Mouse (Mus musculus) skeletal muscle tissue, adult 2 months (tissue): ENCODE measurements around the gene 4930412O13Rik.

Source experiments
- DNase-seq: peaks from one replicate; pipeline ENCODE4 v3.0.0-alpha.2; 2012; ENCODE audit warnings: low read depth, low spot score

The 4930412O13Rik gene

DNA sequence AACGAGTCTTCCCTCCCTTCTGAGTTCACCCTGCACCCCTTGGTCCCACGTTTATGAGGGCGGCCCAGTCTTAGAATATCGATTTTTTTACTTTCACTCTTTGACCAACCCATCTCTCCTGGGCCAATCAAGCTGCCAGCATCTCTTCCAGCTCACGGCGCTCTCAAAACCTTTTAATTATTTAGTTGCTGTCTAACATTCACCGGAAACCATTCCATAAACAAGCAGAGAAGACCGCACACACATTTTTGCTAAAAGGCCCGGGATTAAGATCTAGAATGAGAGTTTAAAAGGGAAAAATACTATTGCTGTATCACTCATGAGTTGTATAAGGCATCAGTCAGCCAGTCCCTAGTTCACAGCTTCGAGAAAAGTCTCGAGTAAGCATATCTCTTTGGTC, 781 bp upstream of the 4930412O13Rik start:
- no peak for DNase-seq

DNA sequence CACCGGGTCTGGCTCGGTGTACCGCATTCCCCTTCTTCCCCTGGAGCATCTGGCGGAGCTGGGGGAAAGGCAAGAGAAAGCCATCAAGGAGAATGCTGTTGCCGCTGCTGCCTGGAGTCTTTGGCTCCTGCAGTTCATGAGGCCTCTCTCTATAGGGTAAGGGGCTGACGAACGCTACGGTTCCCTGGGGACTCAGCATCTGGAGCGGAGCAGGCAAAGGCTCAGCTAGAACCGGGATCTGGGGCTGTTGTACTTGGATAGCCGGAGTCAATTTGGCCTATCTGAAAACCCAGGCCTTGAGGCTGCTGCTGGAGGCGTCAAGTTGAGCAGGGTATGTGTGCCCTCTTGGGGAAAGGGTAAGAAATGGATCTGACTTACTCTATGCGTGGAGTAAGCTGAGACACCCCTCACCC, 565 bp downstream of the 4930412O13Rik start:
- DNase-seq = no peak

DNA sequence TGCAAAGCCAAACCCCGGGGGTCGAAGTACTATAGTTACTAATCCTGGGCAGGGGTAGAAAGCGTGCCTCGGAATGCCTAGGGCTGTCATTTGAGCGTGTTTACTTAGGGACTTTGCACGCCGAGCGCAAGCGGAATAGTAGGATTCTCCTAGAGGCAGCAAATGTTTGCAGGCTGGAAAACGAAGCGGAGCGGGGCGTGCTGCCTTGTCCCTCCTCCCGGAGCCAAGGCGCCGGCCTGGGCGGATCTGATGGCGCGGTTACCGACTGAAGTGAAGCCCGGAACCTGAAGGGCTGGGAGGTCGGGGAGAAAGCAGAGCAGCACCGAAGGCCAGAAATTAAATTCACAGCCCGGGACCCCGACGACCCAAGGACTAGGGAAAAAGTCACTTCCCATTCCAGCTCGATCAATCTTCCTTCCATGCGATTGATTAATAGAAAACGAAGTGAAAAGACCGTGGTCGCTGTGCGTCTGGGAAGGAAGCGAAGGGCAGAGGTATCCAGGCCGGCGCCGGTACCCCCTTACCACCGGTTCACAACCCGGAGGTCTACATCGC, 1.4 kb downstream of the 4930412O13Rik start:
- no peak for DNase-seq

DNA sequence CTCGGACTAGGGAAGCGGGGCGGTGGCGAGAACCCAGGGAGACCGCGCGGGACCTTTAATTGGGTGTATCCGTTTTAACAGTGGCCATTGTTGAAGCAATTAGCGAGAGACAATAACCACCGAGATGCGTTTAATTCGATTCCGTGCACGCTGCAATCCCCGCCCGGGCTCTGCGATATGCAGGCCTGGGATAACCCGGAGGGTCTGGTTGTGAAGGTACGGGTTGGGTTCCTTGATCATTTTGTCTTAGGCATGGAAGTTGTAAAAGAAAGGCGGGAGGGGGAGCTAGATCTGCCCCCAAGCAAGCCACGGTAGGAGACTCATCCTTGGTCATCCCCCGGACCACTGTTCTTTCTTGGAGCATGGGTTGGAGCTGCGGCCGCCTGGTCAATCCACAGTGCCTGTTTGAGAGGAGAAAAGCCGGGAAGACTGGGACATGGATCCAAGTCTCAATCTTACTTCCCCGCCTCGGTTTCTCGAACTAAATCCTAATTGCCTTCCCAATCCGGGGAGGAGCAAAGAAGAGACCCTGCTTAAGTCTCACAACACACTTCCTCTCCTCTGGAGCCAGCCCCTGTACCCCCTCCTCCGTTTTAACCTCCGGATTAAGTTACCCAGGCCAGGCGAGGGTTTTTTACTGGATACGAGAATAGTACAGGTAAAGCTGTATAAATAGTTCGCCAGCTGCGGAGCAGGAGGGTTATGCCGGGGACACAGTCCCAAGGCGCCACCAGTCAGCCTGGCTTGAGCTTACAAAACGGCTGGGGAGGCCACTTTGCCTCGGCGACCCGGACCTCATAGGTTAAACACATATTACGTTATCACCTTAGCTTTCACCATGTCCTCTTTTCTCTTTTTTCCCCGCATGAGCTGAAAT, 2.1 kb downstream of the 4930412O13Rik start:
- no peak for DNase-seq

DNA sequence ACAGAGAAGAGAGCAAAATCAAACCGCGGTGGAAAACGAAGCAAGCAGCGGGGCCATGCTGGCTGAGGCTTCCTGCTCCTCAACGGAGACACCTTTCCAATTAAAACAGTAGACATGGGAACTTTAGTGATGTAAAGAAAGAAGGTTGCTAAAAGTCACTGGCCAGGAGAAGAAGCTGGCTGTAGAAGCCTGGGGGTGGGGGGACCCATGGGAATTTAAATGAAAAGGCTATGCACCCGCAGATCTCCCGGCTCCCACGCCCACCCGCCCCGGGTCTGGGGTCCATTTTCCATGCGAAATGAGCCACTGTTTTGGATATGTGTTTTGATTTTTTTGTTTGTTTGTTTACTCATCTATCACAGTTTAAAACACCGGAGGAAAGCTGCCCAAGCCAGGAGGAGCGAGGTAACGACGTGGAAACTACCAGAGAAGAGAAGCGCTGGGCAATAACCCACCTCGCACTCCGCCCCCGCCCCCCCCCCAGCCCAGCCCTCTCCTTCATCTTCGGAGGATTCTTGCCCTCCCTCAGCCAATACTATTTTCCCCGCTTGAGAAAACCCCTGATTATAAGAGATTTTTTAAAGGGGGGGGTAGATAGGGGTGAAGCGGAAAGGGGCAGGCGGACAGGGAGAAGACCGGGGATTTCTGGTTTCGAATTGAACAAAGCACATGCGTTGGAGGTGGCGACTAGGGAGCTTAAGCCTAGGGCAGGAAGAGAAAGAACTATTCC, 2.9 kb downstream of the 4930412O13Rik start:
- no peak for DNase-seq

DNA sequence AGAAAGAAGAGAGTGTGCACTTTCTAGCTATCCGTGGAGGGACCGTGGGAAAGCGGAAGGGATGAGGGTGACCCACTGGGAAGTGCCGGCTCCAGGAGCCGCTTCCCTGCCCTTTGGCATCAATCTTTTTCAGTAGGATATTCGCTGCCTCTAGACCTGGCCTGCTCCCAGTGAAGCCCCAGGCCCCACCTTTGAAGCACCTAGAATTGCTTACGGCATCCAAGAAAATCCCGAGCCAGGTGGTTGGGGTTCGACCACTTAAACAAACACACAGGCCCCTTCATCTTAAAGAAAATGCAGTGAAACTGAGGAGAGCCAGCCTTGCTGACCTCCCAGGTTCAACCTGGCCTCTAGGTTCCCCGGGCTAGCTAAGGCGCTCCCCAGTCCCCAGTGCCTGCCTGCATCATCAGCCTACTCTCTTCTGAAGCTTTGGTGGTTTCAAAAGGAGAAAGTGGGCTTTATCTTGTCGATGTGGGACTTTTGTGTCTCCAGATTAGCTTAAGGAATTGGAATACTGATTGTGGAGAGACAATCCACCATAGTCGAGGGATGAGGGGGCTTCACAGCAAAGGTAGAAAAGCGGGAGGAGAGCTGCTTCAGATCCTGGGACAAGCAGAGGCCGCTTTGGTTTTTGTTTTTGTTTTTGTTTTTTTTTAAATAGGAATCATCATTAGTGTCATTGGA, 3.6 kb downstream of the 4930412O13Rik start:
- DNase-seq = no peak

DNA sequence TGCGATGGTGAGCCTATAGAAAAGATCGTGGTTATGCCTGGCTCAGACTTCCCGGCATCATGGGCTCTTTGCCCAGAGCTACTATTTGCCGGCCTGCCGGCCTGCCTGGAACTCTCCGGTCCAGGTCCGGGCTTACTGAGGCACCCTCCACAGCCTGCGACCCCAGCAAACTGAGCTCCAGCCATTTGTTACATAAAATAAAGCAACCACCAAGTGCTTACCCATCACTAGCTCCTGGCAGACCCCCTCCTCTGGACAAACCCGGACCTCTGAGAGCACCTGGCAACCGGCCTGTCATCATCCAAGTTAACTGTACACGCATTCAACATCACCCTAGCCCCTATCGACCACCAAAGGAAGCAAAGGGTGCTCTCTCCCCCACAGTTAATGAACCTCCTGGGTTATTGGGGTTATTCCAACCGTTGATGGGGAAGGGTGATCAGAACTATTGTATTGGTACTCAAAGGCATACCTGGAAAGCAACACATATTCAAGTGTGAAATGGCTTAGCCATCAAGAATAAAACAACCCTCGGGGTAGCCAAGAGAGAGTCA, 4.2 kb downstream of the 4930412O13Rik start:
- DNase-seq = no peak

DNA sequence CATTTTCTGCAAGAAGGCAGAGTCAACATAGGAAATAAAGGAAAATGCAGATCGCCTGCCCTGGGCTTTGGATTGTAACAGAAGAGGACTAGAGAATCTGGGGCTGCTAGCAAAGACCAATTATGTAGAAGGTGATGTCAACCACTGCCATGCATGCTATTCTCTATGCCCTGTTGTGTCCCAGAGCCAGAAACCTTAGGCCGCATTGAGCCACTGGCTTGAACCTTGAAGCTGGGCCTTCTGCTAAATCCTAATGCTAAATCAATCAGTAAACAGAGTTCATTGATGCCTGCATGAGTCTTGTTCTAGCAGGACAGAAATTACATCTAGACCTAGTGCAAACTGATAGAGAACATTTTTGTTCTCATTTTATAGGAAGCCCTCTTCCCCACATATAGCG, 5.0 kb downstream of the 4930412O13Rik start:
- no peak for DNase-seq

DNA sequence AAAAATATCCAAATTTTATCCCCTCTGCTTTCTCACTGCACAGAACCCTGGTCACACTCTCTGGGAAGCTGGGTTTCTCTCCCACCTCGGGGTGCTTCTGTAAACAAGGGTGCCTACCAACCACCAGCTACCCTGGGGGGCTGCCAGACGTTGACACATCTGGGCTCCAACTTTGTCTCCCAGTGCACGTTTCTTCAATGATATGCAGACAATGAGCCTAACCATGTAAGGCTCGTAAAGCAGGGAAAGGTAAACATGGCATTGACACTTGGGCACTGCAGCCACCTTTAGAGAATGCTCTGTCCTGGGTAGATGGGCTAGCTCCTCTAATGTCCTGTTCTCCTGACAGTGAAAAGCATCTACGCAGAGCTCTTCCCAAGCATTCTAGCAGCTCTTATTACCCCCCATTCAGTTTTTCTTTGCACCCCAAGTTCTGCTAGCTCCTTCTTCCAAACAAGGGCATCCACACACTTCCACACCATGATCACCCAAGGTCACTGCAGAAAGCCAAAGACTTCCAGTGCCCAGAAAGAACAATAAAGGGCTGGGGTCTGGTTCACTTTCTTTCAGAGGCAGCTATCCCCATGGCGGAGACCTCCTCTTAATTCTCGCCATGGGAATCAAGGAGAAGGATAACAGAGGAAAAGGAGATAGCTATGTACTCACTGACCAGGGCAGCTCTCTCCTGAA, 6.0 kb downstream of the 4930412O13Rik start:
- DNase-seq = no peak

DNA sequence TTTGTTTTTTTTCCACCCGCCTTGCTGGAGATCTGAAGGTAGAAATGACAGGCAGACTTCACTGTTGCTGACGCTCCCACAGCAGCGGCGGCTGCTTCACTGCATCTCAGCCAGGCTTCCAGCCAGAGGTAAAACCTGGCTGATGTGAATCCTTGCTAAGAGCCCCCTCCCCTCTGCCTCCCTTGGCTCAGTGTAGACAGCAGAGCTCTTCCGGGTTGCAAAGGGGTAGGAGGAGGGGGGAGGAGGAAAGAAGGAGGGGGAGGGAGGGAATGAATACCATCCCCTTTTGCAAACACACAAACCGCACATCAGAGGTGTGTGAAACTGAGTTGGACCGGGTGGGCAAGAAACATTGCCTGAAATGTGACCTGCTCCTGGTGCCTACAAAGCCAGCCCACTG, 6.6 kb downstream of the 4930412O13Rik start:
- no peak for DNase-seq

DNA sequence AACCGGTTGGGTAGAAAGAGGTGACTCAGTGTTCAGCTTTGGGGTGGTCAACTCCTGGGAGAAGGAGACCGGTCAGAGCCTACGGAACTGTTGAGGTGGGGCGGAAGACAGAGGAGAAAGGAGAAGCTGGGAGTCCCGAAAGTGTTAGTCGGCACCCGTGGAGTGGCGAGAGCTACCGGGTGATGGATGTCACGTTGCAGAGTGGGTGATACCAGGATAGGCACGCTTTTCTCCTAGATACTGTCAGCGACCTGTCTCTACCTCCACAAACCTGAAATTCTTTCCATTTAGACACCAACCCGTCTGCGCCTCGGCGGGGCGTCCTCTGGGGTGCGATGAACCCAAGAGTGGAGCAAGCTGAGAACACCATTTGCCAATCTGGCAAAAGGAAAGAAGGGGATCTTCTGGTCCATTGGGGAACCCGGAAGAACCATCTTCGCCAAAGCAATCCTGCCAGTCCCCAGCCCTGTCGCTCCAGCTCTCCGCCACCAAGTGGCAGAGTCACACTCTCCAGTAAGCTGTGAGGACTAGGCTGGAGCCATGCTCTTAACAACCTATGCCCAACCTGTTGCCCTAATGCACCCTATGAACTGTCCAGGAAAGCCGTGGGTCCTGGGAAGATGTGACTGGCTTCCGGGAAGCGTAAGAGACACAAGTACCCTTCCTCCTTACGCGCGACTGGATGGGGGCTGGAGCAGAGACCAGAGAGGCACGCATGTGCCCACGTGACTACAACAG, 8.0 kb downstream of the 4930412O13Rik start, which contains the start of gene 9230102O04Rik:
9230102O04Rik (minus strand) TSS at position 628 of the 738 bp plus-strand sequence.
- DNase-seq = no peak

DNA sequence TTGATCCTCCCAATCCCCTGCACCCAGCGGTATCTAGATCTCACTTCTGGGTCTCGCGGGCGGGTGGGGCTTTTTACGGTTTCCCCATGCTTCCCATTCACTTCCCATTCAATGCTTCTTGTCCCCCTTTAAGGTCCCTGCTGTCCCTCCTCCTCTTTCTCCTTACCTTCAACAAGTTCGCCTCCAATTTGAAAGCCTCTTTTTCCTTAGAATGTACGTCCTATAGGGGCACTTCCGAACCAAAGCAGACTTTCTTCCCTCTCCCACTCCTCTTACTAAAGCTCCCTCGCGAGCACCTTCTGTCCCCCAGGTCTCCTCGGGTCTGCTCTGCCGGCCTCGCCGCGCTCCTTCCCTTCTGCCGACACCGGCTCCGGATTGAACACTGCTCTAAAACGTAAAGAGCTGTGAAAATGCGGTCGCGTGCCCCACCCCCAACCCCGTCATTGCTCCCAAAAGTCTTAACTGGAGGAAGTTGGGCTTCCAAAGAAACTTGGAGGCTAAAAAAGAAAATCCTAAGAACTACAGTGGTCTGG, 8.7 kb downstream of the 4930412O13Rik start, which contains the start of gene Gata3:
Gata3 (minus strand) TSS at position 384 of the 533 bp plus-strand sequence.
- DNase-seq = no peak

DNA sequence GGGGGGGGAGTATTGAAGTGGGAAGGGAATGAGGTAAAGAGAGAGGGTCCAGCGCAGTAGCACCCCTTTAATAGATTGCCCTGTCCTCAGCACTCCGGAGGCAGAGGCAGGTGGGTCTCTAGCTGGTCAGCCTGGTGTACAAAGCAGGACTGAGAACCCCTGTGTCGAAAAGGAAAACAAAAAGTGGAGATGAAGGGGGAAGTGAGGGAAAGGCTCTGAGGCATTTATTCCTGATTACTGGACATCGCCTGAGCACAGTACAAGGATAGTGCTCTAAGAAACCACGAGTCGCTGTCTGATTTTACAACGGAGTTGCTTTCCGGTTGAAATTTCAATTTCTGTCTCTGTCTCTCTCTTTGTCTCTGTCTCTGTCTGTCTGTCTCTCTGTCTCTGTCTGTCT, 9.2 kb downstream of the 4930412O13Rik start:
- no peak for DNase-seq

DNA sequence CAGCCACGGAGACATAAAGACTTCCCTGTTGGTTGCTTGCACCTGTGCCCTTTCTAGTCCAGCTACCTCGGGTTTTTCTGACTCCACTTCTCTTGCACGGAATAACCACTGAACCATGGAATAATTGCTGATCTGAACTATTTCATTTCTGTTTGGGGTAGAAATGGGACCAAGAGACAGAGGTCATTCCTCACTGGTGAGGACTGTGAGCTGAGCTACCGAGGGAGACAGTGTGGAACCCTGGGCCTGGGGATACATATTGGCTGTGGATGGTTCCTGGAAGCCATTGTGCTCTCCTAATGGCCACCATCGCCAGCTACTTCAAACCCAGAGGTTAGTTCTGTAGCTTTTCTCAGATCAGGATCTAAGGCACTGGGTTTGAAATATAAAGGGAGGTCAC, 9.9 kb downstream of the 4930412O13Rik start:
- no peak for DNase-seq

DNA sequence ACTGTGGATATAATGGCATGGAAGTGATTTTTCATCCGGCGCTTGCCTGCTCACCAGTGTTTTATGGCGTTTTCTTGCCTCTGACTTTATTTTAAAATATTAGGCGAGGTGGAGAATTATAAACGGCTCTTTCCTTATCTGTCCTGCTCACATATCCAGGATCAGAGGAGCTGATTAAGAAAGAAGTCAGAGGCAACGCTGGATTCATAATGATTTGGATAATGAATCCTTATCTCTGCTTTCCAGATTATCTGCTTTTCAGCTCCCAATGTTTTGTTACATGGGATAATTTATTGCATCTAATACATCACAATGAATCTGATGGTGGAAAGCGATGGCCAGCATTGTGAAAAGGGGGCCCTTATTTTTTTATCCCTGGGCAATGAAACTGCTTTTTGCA, 11.5 kb downstream of the 4930412O13Rik start:
- DNase-seq = no peak

DNA sequence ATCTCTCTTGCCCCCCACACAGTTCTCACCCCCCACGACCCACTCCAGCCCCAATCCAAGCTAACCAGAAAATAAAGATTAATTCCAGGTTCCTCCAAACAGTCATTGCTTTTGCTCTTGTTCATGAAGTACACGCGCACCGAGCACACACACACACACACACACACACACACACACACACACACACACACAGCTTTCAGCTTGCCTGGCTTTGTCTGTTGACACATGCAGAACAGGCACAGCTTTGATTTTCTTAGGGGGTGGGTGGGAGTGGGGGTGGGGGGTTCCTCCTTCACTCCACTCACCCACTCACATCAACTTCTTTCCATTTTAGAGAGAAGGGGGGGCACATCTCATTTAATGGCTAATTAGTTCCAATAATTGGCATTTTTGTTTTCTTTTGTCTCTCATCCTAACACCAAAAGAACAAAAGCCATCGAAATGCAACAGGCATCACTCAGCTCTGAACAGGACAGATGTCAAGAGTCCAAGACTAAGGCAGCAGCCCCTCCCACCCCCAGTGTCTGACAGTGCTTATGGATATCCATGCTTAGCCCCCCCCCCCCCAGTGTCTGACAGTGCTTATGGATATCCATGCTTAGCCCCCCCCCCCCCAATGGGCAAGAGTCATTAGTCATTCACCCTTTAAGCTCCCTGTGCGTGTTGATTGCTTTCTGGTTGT, 12.4 kb downstream of the 4930412O13Rik start:
- DNase-seq = no peak

DNA sequence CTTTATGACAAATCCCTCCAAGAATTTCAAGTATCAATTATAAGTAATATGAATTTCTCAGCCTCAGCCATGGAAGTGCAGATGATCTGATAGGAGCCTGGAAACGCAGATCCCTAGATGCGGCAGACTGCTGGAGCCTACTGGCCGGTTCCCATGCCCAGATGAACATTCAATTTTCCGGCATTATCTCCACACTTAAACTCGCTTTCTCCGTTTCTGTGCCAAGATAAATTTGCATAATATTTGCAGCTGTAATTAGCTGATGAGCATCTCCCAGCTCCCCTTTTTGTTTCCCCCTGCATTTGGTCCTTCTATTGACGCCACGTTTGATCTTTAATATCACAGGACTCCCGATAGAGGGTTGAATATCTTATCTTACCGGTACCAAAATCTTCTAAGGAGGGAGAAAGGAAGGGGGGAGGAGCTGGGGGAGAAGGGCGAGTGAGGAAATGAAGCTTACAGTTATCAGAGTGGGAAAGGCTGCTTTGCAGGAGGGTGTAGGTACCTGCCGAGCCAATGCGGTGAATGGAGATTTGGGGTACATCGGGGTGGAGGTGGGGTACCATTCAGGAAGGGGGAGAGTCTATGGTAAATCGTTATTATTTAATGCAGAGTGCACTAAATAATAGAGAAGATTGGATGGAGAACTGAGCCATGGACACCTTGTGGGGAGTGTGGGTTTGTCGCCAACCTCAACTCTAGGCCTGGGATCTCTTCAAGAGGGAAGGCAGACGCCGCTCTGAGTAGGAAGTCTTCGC, 14.0 kb downstream of the 4930412O13Rik start:
- DNase-seq = no peak

DNA sequence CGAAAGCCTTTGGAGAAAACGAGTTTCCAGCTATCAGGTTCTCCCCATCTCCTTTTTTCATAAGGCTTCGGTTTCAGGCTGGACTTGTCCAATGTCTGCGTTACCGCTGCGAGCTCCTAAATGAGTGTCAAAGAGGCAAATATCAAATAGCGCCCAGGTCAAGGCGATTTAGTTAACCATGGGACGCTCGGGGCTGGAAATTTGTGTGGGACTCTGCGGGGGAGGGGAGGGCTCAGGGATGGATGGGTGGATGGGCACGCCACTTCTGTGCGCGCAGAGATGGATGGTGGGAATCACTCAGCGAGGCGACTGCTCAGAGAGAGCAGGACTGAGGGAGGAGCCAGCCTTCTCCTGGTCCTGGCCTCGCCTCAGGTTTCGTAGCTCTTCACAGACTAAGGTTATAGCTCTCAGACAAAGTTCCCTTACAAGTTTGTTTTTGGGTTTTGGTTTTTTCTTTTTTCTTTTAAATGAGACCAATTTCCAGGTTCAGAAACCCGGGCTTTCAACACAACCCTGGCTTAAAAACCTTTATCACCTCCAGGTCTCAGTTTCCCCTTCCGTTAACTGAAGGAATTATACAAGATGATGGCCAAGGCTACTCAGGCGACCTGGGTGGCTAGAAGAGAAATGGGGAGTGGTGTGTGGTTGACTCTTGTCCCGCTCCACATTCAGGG, 15.2 kb downstream of the 4930412O13Rik start:
- DNase-seq = no peak
